Mouse (Mus musculus) lung, embryonic 16.5 days (tissue): ENCODE results near the gene Zfp619. TPM values are rescaled to one million over a fixed set of nuclear protein-coding genes. Genes with fewer than 3 reads are reported as not detected.

Experiments used
- ATAC-seq: fragments of 200-750 bp; cut with Nextera tagmentation; 2 replicates; pipeline ENCODE4 v1.8.0; 2017; ENCODE audit warnings: low read depth, mild to moderate bottlenecking, moderate library complexity
- H3K27ac ChIP-seq: fragments of 300-500 bp; sonication (generic); 2 replicates; pipeline ENCODE4 v1.5.1; 2014; ENCODE audit warnings: mild to moderate bottlenecking, control low read depth, low read length
- H3K27me3 ChIP-seq: fragments of 300-500 bp; sonication (generic); 2 replicates; pipeline ENCODE4 v1.6.1; 2014; ENCODE audit warnings: low read depth, low read length, mixed read lengths; ENCODE audit not compliant: control insufficient read depth, insufficient read depth
- H3K36me3 ChIP-seq: fragments of 300-500 bp; sonication (generic); 2 replicates; pipeline ENCODE4 v1.6.1; 2014; ENCODE audit warnings: low read length; ENCODE audit not compliant: control insufficient read depth, insufficient read depth
- H3K4me1 ChIP-seq: fragments of 300-500 bp; sonication (generic); replicated peaks from 2 replicates; pipeline ENCODE4 v1.6.1; 2014; ENCODE audit warnings: low read length, mixed read lengths; ENCODE audit not compliant: control insufficient read depth, insufficient read depth
- H3K4me2 ChIP-seq: fragments of 300-500 bp; sonication (generic); 2 replicates; pipeline ENCODE4 v1.6.1; 2014; ENCODE audit warnings: low read depth, low read length, control low read depth
- H3K4me3 ChIP-seq: fragments of 300-500 bp; sonication (generic); 2 replicates; pipeline ENCODE4 v1.5.1; 2014; ENCODE audit warnings: mild to moderate bottlenecking, low read length, control low read depth
- H3K9ac ChIP-seq: fragments of 300-500 bp; sonication (generic); 2 replicates; pipeline ENCODE4 v1.6.1; 2014; ENCODE audit warnings: low read length, control low read depth
- H3K9me3 ChIP-seq: fragments of 300-500 bp; sonication (generic); 2 replicates; pipeline ENCODE4 v1.6.1; 2016; ENCODE audit warnings: low read length; ENCODE audit not compliant: control insufficient read depth
- WGBS: fragments of 180-500 bp; shearing (Covaris S2); extraction: QIAGEN DNeasy Blood & Tissue Kit; methylation state at CpG from one replicate; pipeline ENCODE4 v1.1.7; 2014; 5-methylcytosine and 5-hydroxymethylcytosine counted together
- polyA plus RNA-seq: library from polyadenylated mRNA; unstranded; fragments of >200 nt; fragmentation: Nextera tagmentation; extraction: Ambion mirVana; gene quantifications from 2 replicates; pipeline ENCODE4 v1.2.1, GENCODE M21; 2015

The Zfp619 gene
- polyA plus RNA-seq, 1 experiment from 2014 or later = 2.0 TPM

GRCm38 (mm10) chr7:39543151-39543550, 25.6 kb downstream of the Zfp619 start:
- 45% methylated on average over 1 of the region's 1 CpGs for WGBS
- H3K27ac ChIP-seq = no peak overlapping the region
- H3K4me2 ChIP-seq = no peak overlapping the region

GRCm38 (mm10) chr7:39544242-39545111, 26.9 kb downstream of the Zfp619 start:
- Histone ChIP-seq H3K4me3 (peak overlapping the region; percentile 64), H3K4me2 (peak overlapping the region; percentile 69), H3K27ac (peak overlapping the region; percentile 99), H3K9ac (peak overlapping the region; percentile 87), H3K27me3 (no peaks in the 10 kb centered on the region), H3K9me3 (no peaks in the 10 kb centered on the region), H3K4me1 (peaks cover 2% of the 10 kb centered on the region; the same call in 1 of the 2 replicates), H3K36me3 (no peaks in the 10 kb centered on the region)
- ATAC-seq = peak; percentile 98
- WGBS = under 1% methylated on average over 43 of the region's 43 CpGs

More at GRCm38 (mm10) chr7:39543151-39543550, 25.6 kb downstream of the Zfp619 start:
- no peaks in the 10 kb centered on the region for H3K9me3 ChIP-seq
- H3K36me3 ChIP-seq = no peaks in the 10 kb centered on the region
- ATAC-seq = no peak
- H3K4me3 ChIP-seq = no peak overlapping the region
- no peaks in the 10 kb centered on the region for H3K27me3 ChIP-seq
- no peak overlapping the region for H3K9ac ChIP-seq
- H3K4me1 ChIP-seq = peaks cover 2% of the 10 kb centered on the region; the same call in 1 of the 2 replicates

- Histone ChIP-seq H3K4me3 (peak overlapping the region; percentile 64), H3K4me2 (peak overlapping the region; percentile 69), H3K9me3 (no peaks in the 10 kb centered on the region), H3K4me1 (peaks cover 2% of the 10 kb centered on the region; the same call in 1 of the 2 replicates), H3K27me3 (no peaks in the 10 kb centered on the region), H3K27ac (peak overlapping the region; percentile 99), H3K36me3 (no peaks in the 10 kb centered on the region), H3K9ac (peak overlapping the region; percentile 87)
- ATAC-seq = 0 out of 2 replicates have a peak, but pooled peaks have one; percentile 1
- WGBS = 27% methylated on average over 10 of the region's 10 CpGs
Observed at GRCm38 (mm10) chr7:39545134-39545533, 27.6 kb downstream of the Zfp619 start.

GRCm38 (mm10) chr7:39549336-39549735, 31.8 kb downstream of the Zfp619 start:
- no peak overlapping the region for H3K27ac ChIP-seq
- H3K36me3 ChIP-seq = 0 out of 2 replicates have a peak, but pooled peaks cover 2% of the 10 kb centered on the region
- no peak overlapping the region for H3K9ac ChIP-seq
- ATAC-seq = no peak
- peaks cover 12% of the 10 kb centered on the region for H3K4me1 ChIP-seq
- no peak overlapping the region for H3K4me3 ChIP-seq
- 73% methylated on average over 2 of the region's 2 CpGs for WGBS
- H3K9me3 ChIP-seq = no peaks in the 10 kb centered on the region
- no peaks in the 10 kb centered on the region for H3K27me3 ChIP-seq
- H3K4me2 ChIP-seq = no peak overlapping the region

GRCm38 (mm10) chr7:39551976-39552891, 34.7 kb downstream of the Zfp619 start:
- 3% methylated on average over 48 of the region's 52 CpGs for WGBS
- no peaks in the 10 kb centered on the region for H3K27me3 ChIP-seq
- H3K9me3 ChIP-seq = no peaks in the 10 kb centered on the region
- H3K27ac ChIP-seq = peak overlapping the region; percentile 84
- peak overlapping the region; percentile 66 for H3K4me2 ChIP-seq
- ATAC-seq = peak; percentile 100
- H3K36me3 ChIP-seq = peaks cover 6% of the 10 kb centered on the region; the same call in 1 of the 2 replicates
- peak overlapping the region; percentile 70 for H3K9ac ChIP-seq
- peaks cover 10% of the 10 kb centered on the region for H3K4me1 ChIP-seq
- peak overlapping the region; percentile 59 for H3K4me3 ChIP-seq

- H3K4me2 ChIP-seq = peak overlapping the region; percentile 52
- no peak for ATAC-seq
- H3K9ac ChIP-seq = peak overlapping the region; percentile 63
- H3K9me3 ChIP-seq = no peaks in the 10 kb centered on the region
- no peaks in the 10 kb centered on the region for H3K27me3 ChIP-seq
- 4% methylated on average over 5 of the region's 5 CpGs for WGBS
- H3K27ac ChIP-seq = no peak overlapping the region
- H3K4me1 ChIP-seq = peaks cover 10% of the 10 kb centered on the region
- peak overlapping the region; percentile 59 for H3K4me3 ChIP-seq
- H3K36me3 ChIP-seq = peaks cover 10% of the 10 kb centered on the region; the same call in 1 of the 2 replicates
Observed at GRCm38 (mm10) chr7:39552993-39553392, 35.4 kb downstream of the Zfp619 start.

GRCm38 (mm10) chr7:39553871-39554270, 36.3 kb downstream of the Zfp619 start:
- Histone ChIP-seq H3K27ac (no peak overlapping the region), H3K9me3 (no peaks in the 10 kb centered on the region), H3K27me3 (no peaks in the 10 kb centered on the region), H3K4me1 (peaks cover 10% of the 10 kb centered on the region), H3K9ac (no peak overlapping the region), H3K36me3 (peaks cover 10% of the 10 kb centered on the region; the same call in 1 of the 2 replicates), H3K4me2 (no peak overlapping the region), H3K4me3 (no peak overlapping the region)
- WGBS = 77% methylated on average over 4 of the region's 4 CpGs
- no peak for ATAC-seq

- no peak overlapping the region for H3K4me3 ChIP-seq
- no peaks in the 10 kb centered on the region for H3K27me3 ChIP-seq
- no peak overlapping the region for H3K27ac ChIP-seq
- H3K9ac ChIP-seq = no peak overlapping the region
- H3K36me3 ChIP-seq = no peaks in the 10 kb centered on the region
- no peaks in the 10 kb centered on the region for H3K4me1 ChIP-seq
- 73% methylated on average over 2 of the region's 2 CpGs for WGBS
- no peak for ATAC-seq
- no peak overlapping the region for H3K4me2 ChIP-seq
- H3K9me3 ChIP-seq = no peaks in the 10 kb centered on the region
Observed at GRCm38 (mm10) chr7:39580066-39580465, 62.5 kb downstream of the Zfp619 start.

- no peak overlapping the region for H3K27ac ChIP-seq
- no peak overlapping the region for H3K9ac ChIP-seq
- H3K4me2 ChIP-seq = no peak overlapping the region
- no peaks in the 10 kb centered on the region for H3K27me3 ChIP-seq
- H3K36me3 ChIP-seq = no peaks in the 10 kb centered on the region
- H3K9me3 ChIP-seq = no peaks in the 10 kb centered on the region
- WGBS = 86% methylated on average over 2 of the region's 2 CpGs
- H3K4me3 ChIP-seq = no peak overlapping the region
- ATAC-seq = no peak
- no peaks in the 10 kb centered on the region for H3K4me1 ChIP-seq
Observed at GRCm38 (mm10) chr7:39580601-39581000, 63.0 kb downstream of the Zfp619 start.
